Mouse (Mus musculus): ENCODE measurements at regions not wholly inside any gene's neighbourhood (a gene's known extent, or its start where the extent isn't known, plus 50 kb on each side); places are given as distances from the start of the nearest gene placed in this dataset.
"Not testable (repeated sequence)": the region's sequence is repeated elsewhere in the genome, so short reads cannot be mapped to it uniquely, and the experiment has no call there.

GRCm38 (mm10) chr2:79022954-79023353 is 155.0 kb downstream of the Ube2e3 start:
- no peak for DNase-seq

GRCm38 (mm10) chr2:79025678-79026077 is 157.8 kb downstream of the Ube2e3 start:
- DNase-seq = no peak

GRCm38 (mm10) chr2:79030990-79031389 is 163.1 kb downstream of the Ube2e3 start:
- no peak for DNase-seq

- DNase-seq = no peak
Measured at GRCm38 (mm10) chr2:79036296-79036695, 168.4 kb downstream of the Ube2e3 start.

GRCm38 (mm10) chr2:79038624-79039023 is 170.7 kb downstream of the Ube2e3 start:
- DNase-seq = no peak

GRCm38 (mm10) chr2:79044804-79045203 is 176.9 kb downstream of the Ube2e3 start:
- DNase-seq = not testable (repeated sequence)

- DNase-seq = no peak
Measured at GRCm38 (mm10) chr2:79045508-79045907, 177.6 kb downstream of the Ube2e3 start.

- DNase-seq = no peak
Measured at GRCm38 (mm10) chr2:79048020-79048419, 180.1 kb downstream of the Ube2e3 start.

GRCm38 (mm10) chr2:79048777-79049537 is 181.0 kb downstream of the Ube2e3 start:
- no peak for DNase-seq

GRCm38 (mm10) chr2:79050495-79051046 is 182.6 kb downstream of the Ube2e3 start:
- no peak for DNase-seq

- DNase-seq = no peak
Measured at GRCm38 (mm10) chr2:79052226-79052625, 184.3 kb downstream of the Ube2e3 start.

- no peak for DNase-seq
Measured at GRCm38 (mm10) chr2:79056138-79056537, 188.2 kb downstream of the Ube2e3 start.

GRCm38 (mm10) chr2:79059115-79059943 is 191.4 kb downstream of the Ube2e3 start:
- no peak for DNase-seq

GRCm38 (mm10) chr2:79059944-79060238 is 192.0 kb downstream of the Ube2e3 start:
- DNase-seq = no peak

- DNase-seq = no peak
Measured at GRCm38 (mm10) chr2:79060320-79060719, 192.4 kb downstream of the Ube2e3 start.

- no peak for DNase-seq
Measured at GRCm38 (mm10) chr2:79061645-79062044, 193.6 kb upstream of the Itga4 start.

- DNase-seq = no peak
Measured at GRCm38 (mm10) chr2:79062196-79062636, 193.0 kb upstream of the Itga4 start.

GRCm38 (mm10) chr2:79063641-79064040 is 191.6 kb upstream of the Itga4 start:
- no peak for DNase-seq

GRCm38 (mm10) chr2:79065321-79065720 is 189.9 kb upstream of the Itga4 start:
- DNase-seq = no peak

GRCm38 (mm10) chr2:79076115-79076514 is 179.1 kb upstream of the Itga4 start:
- no peak for DNase-seq

- DNase-seq = no peak
Measured at GRCm38 (mm10) chr2:79078836-79079394, 176.3 kb upstream of the Itga4 start.

- DNase-seq = no peak
Measured at GRCm38 (mm10) chr2:79081769-79082168, 173.5 kb upstream of the Itga4 start.

GRCm38 (mm10) chr2:79086280-79086679 is 168.9 kb upstream of the Itga4 start:
- DNase-seq = no peak
